Mouse (Mus musculus): ENCODE results near the gene Cryge.

The Cryge gene

DNA sequence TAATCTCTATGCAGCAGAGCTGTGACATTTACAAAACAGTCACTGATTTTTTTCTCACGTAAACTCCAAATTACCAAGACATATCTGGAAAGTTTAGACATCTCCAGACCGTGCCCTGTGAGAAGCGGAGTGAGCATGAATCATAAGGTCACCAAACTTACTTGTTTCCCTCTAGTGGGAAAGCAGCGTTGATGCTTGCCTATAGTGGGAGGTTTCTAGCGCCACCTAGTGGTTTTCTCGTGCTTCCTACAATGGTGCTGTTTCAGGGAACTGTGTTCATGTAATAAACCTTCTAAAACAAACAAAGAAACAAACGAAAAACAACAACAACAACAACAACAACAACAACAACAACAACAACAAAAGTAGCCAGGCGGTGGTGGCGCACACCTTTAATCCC lies 40.8 kb downstream of the Cryge start:
- DNase-seq: peak; percentile 82

DNA sequence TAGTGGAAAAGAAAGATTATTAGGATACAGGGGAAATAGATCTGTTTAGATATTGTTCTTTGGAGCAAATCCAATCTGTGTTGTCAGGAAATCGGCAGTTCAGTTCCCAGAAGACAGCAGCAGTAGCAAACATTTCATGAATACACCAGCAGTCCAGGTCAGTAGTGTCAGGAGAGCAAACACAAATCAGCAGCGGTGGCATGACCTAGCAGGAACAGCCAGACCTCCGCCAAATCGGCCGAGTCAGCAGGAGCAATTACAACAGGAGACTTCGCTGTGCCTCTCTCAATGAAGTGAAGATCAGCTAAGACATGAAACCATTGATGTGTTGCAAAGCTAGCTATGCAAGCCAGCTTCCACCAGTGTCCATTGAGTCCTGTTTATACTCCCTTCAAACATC lies 45.4 kb downstream of the Cryge start:
- DNase-seq: no peak

DNA sequence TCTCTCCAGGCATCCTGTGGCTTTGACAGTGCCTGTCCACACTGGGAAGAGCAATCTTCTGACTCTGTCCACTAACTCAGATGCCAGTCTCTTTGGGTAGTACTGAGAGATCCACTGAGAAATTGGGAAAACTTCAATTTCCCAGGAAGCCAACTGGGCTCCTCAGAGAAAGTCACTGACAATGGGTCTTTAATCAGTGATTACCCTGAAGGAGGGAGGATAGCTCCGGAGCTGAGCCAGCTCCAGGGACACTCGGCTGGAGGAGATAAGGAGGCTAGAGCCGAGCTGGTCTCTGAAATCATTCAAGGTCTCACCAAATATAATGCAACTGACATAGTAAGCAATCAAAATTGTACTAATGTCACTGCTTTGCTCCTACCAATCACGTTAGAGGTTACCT lies 46.4 kb downstream of the Cryge start:
- DNase-seq: no peak

All from lung, postnatal 36 days (tissue).